Mouse (Mus musculus): ENCODE results near the gene Ankrd60. TPM values are rescaled to one million over a fixed set of nuclear protein-coding genes. Genes with fewer than 3 reads are reported as not detected.
A peak's percentile ranks its signal among the peaks of the same experiment; 100 is the strongest.

Ankrd60 gene
- total and polyA plus RNA-seq, 2 experiments = not detected

GRCm38 (mm10) chr2:173601861-173602260, 23.7 kb upstream of the Ankrd60 start:
- no peak overlapping the region for H3K9ac ChIP-seq (ENCODE audit: low read depth, low read length)
- 100% methylated on average over 1 of the region's 1 CpGs for WGBS
- H3K4me1 ChIP-seq (ENCODE audit: control insufficient read depth, insufficient read depth, low read length) = no peaks in the 10 kb centered on the region
- TF ChIP-seq CTCF (IDR thresholded peaks at IDR 0.05; ENCODE audit: low read depth, low read length) = no peak
- TF ChIP-seq POLR2A (IDR thresholded peaks at IDR 0.05; ENCODE audit: extremely low read depth, insufficient read depth, low read length) = no peak
- H3K27me3 ChIP-seq (ENCODE audit: control insufficient read depth, insufficient read depth, low read length) = no peaks in the 10 kb centered on the region
- no peak overlapping the region for H3K4me3 ChIP-seq (ENCODE audit: insufficient read depth, low read depth, low read length)
- no peak overlapping the region for H3K27ac ChIP-seq (replicated peaks; ENCODE audit: insufficient read depth, low read depth, low read length)
- H3K79me2 ChIP-seq (ENCODE audit: control insufficient read depth, insufficient read depth, low read length) = no peaks in the 10 kb centered on the region
- H3K36me3 ChIP-seq (ENCODE audit: control insufficient read depth, insufficient read depth, low read length) = peaks cover 5% of the 10 kb centered on the region; the same call in 1 of the 2 replicates
- DNase-seq (ENCODE audit: extremely low read depth, low read depth, low spot score) = no peak

GRCm38 (mm10) chr2:173595374-173595781, 17.2 kb upstream of the Ankrd60 start:
- no peak for DNase-seq (ENCODE audit: extremely low read depth, low read depth, low spot score)
- no peak overlapping the region for H3K4me3 ChIP-seq (ENCODE audit: insufficient read depth, low read depth, low read length)
- no peak overlapping the region for H3K27ac ChIP-seq (replicated peaks; ENCODE audit: insufficient read depth, low read depth, low read length)
- no peaks in the 10 kb centered on the region for H3K4me1 ChIP-seq (ENCODE audit: control insufficient read depth, insufficient read depth, low read length)
- H3K9ac ChIP-seq (ENCODE audit: low read depth, low read length) = no peak overlapping the region
- no peaks in the 10 kb centered on the region for H3K79me2 ChIP-seq (ENCODE audit: control insufficient read depth, insufficient read depth, low read length)
- 89% methylated on average over 10 of the region's 10 CpGs for WGBS
- TF ChIP-seq POLR2A (IDR thresholded peaks at IDR 0.05; ENCODE audit: extremely low read depth, insufficient read depth, low read length) (no peak), CTCF (IDR thresholded peaks at IDR 0.05; ENCODE audit: low read depth, low read length) (peak; percentile 32; the same call in 1 of the 2 replicates)
- H3K27me3 ChIP-seq (ENCODE audit: control insufficient read depth, insufficient read depth, low read length) = no peaks in the 10 kb centered on the region
- H3K36me3 ChIP-seq (ENCODE audit: control insufficient read depth, insufficient read depth, low read length) = no peaks in the 10 kb centered on the region

- H3K79me2 ChIP-seq (ENCODE audit: control insufficient read depth, insufficient read depth, low read length) = no peaks in the 10 kb centered on the region
- no peaks in the 10 kb centered on the region for H3K27me3 ChIP-seq (ENCODE audit: control insufficient read depth, insufficient read depth, low read length)
- H3K9ac ChIP-seq (ENCODE audit: low read depth, low read length) = no peak overlapping the region
- DNase-seq (ENCODE audit: extremely low read depth, low read depth, low spot score) = no peak
- 85% methylated on average over 11 of the region's 11 CpGs for WGBS
- no peak overlapping the region for H3K4me3 ChIP-seq (ENCODE audit: insufficient read depth, low read depth, low read length)
- TF ChIP-seq CTCF (IDR thresholded peaks at IDR 0.05; ENCODE audit: low read depth, low read length) (no peak), POLR2A (IDR thresholded peaks at IDR 0.05; ENCODE audit: extremely low read depth, insufficient read depth, low read length) (no peak)
- no peaks in the 10 kb centered on the region for H3K4me1 ChIP-seq (ENCODE audit: control insufficient read depth, insufficient read depth, low read length)
- no peaks in the 10 kb centered on the region for H3K36me3 ChIP-seq (ENCODE audit: control insufficient read depth, insufficient read depth, low read length)
- no peak overlapping the region for H3K27ac ChIP-seq (replicated peaks; ENCODE audit: insufficient read depth, low read depth, low read length)
Observed at GRCm38 (mm10) chr2:173594313-173595063, 16.3 kb upstream of the Ankrd60 start.

- 63% methylated on average over 4 of the region's 4 CpGs for WGBS
- Histone ChIP-seq H3K27ac (replicated peaks; ENCODE audit: insufficient read depth, low read depth, low read length) (no peak overlapping the region), H3K4me3 (ENCODE audit: insufficient read depth, low read depth, low read length) (no peak overlapping the region)
Observed at GRCm38 (mm10) chr2:173593841-173594240, 15.7 kb upstream of the Ankrd60 start.

GRCm38 (mm10) chr2:173592781-173593180, 14.6 kb upstream of the Ankrd60 start:
- H3K79me2 ChIP-seq (ENCODE audit: control insufficient read depth, insufficient read depth, low read length) = no peaks in the 10 kb centered on the region
- H3K27me3 ChIP-seq (ENCODE audit: control insufficient read depth, insufficient read depth, low read length) = no peaks in the 10 kb centered on the region
- WGBS = 96% methylated on average over 9 of the region's 9 CpGs
- H3K36me3 ChIP-seq (ENCODE audit: control insufficient read depth, insufficient read depth, low read length) = no peaks in the 10 kb centered on the region
- H3K9ac ChIP-seq (ENCODE audit: low read depth, low read length) = no peak overlapping the region
- no peaks in the 10 kb centered on the region for H3K4me1 ChIP-seq (ENCODE audit: control insufficient read depth, insufficient read depth, low read length)
- no peak overlapping the region for H3K4me3 ChIP-seq (ENCODE audit: insufficient read depth, low read depth, low read length)
- TF ChIP-seq CTCF (IDR thresholded peaks at IDR 0.05; ENCODE audit: low read depth, low read length) (no peak), POLR2A (IDR thresholded peaks at IDR 0.05; ENCODE audit: extremely low read depth, insufficient read depth, low read length) (no peak)
- DNase-seq (ENCODE audit: extremely low read depth, low read depth, low spot score) = no peak
- H3K27ac ChIP-seq (replicated peaks; ENCODE audit: insufficient read depth, low read depth, low read length) = no peak overlapping the region

More at GRCm38 (mm10) chr2:173593841-173594240, 15.7 kb upstream of the Ankrd60 start:
- Histone ChIP-seq H3K9ac (ENCODE audit: low read depth, low read length) (no peak overlapping the region), H3K79me2 (ENCODE audit: control insufficient read depth, insufficient read depth, low read length) (no peaks in the 10 kb centered on the region), H3K36me3 (ENCODE audit: control insufficient read depth, insufficient read depth, low read length) (no peaks in the 10 kb centered on the region), H3K27me3 (ENCODE audit: control insufficient read depth, insufficient read depth, low read length) (no peaks in the 10 kb centered on the region), H3K4me1 (ENCODE audit: control insufficient read depth, insufficient read depth, low read length) (no peaks in the 10 kb centered on the region)
- no peak for DNase-seq (ENCODE audit: extremely low read depth, low read depth, low spot score)
- TF ChIP-seq CTCF (IDR thresholded peaks at IDR 0.05; ENCODE audit: low read depth, low read length) (no peak), POLR2A (IDR thresholded peaks at IDR 0.05; ENCODE audit: extremely low read depth, insufficient read depth, low read length) (no peak)

- Histone ChIP-seq H3K27ac (replicated peaks; ENCODE audit: insufficient read depth, low read depth, low read length) (no peak overlapping the region), H3K9ac (ENCODE audit: low read depth, low read length) (no peak overlapping the region), H3K79me2 (ENCODE audit: control insufficient read depth, insufficient read depth, low read length) (no peaks in the 10 kb centered on the region), H3K4me3 (ENCODE audit: insufficient read depth, low read depth, low read length) (no peak overlapping the region), H3K36me3 (ENCODE audit: control insufficient read depth, insufficient read depth, low read length) (no peaks in the 10 kb centered on the region), H3K4me1 (ENCODE audit: control insufficient read depth, insufficient read depth, low read length) (no peaks in the 10 kb centered on the region), H3K27me3 (ENCODE audit: control insufficient read depth, insufficient read depth, low read length) (peaks cover 3% of the 10 kb centered on the region; the same call in 1 of the 2 replicates)
- 95% methylated on average over 5 of the region's 5 CpGs for WGBS
- TF ChIP-seq POLR2A (IDR thresholded peaks at IDR 0.05; ENCODE audit: extremely low read depth, insufficient read depth, low read length) = no peak
- no peak for DNase-seq (ENCODE audit: extremely low read depth, low read depth, low spot score)
Observed at GRCm38 (mm10) chr2:173587411-173587810, 9.2 kb upstream of the Ankrd60 start.
